Mouse (Mus musculus) C2C12 (cell line): ENCODE results near the gene Ubap1.

Experiments
- CEBPB ChIP-seq: IDR thresholded peaks from one replicate; pipeline ENCODE4 v1.6.1; 2011; ENCODE audit warnings: low read depth, mild to moderate bottlenecking, control low read depth, moderate library complexity
- CTCF ChIP-seq: IDR thresholded peaks from one replicate; pipeline ENCODE4 v1.5.1; 2011; ENCODE audit not compliant: control insufficient read depth, insufficient read depth, insufficient read length
- MYOG ChIP-seq: IDR thresholded peaks from one replicate; pipeline ENCODE4 v1.6.1; 2011; ENCODE audit not compliant: control insufficient read depth, insufficient read length; ENCODE audit errors: extremely low read depth

GRCm38 (mm10) chr4:41406597-41406996 lies 57.8 kb downstream of the Ubap1 start:
- TF ChIP-seq CTCF (no peak), CEBPB (no peak), MYOG (no peak)
